In the genomic region with DNA sequence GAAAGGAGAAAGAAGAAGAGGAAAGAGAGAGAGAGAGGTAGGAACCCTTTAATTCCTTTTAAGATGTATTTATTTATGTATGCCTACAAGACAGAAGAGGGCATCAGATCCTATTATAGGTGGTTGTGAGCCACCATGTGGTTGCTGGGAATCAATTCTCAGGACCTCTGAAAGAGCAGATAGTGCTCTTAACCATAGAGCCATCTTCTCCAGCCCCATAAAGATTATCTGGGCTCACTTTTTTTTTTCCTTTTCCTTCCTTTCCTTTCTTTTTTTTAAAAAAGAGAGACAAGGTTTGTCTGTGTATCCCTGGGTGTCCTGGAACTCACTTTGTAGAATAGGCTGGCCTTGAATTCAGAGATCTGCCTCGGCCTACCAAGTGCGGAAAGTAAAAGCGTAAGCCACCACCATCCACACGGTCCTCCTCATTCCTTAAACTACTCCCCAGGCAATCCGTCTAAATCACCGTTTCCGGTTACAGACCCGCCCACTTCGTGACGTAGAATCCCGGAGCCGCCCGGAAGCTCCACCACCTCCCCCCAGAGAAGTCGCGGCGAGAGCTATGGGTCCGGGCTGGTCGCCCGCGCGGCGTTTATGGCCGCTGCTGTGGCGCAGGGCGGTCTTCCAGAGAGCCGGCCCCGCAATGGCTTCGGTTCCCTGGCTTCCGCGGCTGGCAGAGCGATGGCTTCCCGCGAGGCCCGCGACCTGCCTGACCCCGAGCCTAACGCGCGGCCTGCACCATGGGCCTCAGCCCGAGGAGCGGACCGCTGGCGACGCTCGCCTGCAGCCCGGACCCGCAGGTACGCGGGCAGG, we compare ENCODE assay signal across 1 mouse cellular context.
A peak's percentile ranks its signal among the peaks of the same experiment; 100 is the strongest.
TF ChIP-seq lines count a peak whose summit lies in the region.

A gene (plus strand): TSS at position 492 of the 813 bp plus-strand sequence.

TF ChIP-seq in CH12.LX, 34 proteins besides CTCF, POLR2A, EP300 and RAD21 (continued from another document):
- TF ChIP-seq ZNF384 (IDR thresholded peaks at IDR 0.05; ENCODE audit: low read depth, low read length) (peak; percentile 45; the same call in 1 of the 2 replicates), ELF1 (IDR thresholded peaks at IDR 0.05; ENCODE audit: low read depth, low read length) (peak; percentile 94), IRF4 (IDR thresholded peaks at IDR 0.05; ENCODE audit: low read depth, low read length) (peak; percentile 34; the same call in 1 of the 2 replicates), SIN3A (IDR thresholded peaks at IDR 0.05; ENCODE audit: low read length) (peak; percentile 97), KAT2A (IDR thresholded peaks at IDR 0.05; ENCODE audit: insufficient replicate concordance, low read length) (peak; percentile 82; the same call in 1 of the 2 replicates), HCFC1 (IDR thresholded peaks at IDR 0.05; ENCODE audit: low read depth, low read length) (peak; percentile 89), RCOR1 (conservative IDR thresholded peaks at IDR 0.05; ENCODE audit: low read depth, low read length) (no peak), NELFE (IDR thresholded peaks at IDR 0.05; ENCODE audit: low read depth, low read length) (peak; percentile 94), USF1 (IDR thresholded peaks at IDR 0.05; ENCODE audit: low read depth, low read length) (no peak), ZKSCAN1 (IDR thresholded peaks at IDR 0.05; ENCODE audit: borderline replicate concordance, low read depth, low read length) (no peak), TCF12 (IDR thresholded peaks at IDR 0.05; ENCODE audit: low read depth, low read length) (peak; percentile 85), NRF1 (IDR thresholded peaks at IDR 0.05; ENCODE audit: low read depth, low read length) (peak; percentile 29; the same call in 1 of the 2 replicates), MAZ (IDR thresholded peaks at IDR 0.05; ENCODE audit: low read depth, low read length) (peak; percentile 85; the same call in 1 of the 2 replicates), USF2 (conservative IDR thresholded peaks at IDR 0.05; ENCODE audit: low read depth, low read length) (no peak), BHLHE40 (IDR thresholded peaks at IDR 0.05; ENCODE audit: low read depth, low read length) (no peak), MXI1 (IDR thresholded peaks at IDR 0.05; ENCODE audit: low read depth, low read length) (peak; percentile 72), E2F4 (IDR thresholded peaks at IDR 0.05; ENCODE audit: insufficient replicate concordance, low read depth, low read length) (no peak), JUN (IDR thresholded peaks at IDR 0.05; ENCODE audit: insufficient read depth, low read depth, low read length) (no peak), MYC (IDR thresholded peaks at IDR 0.05; ENCODE audit: low read depth, low read length) (peak; percentile 76), POLR2AphosphoS2 (IDR thresholded peaks at IDR 0.05; ENCODE audit: low read depth, low read length) (peak; percentile 91; the same call in 1 of the 2 replicates), SMC3 (IDR thresholded peaks at IDR 0.05; ENCODE audit: low read depth, low read length) (no peak), TBP (conservative IDR thresholded peaks at IDR 0.05; ENCODE audit: low read depth, low read length) (peak; percentile 88)
